Mouse (Mus musculus): ENCODE measurements around the gene Lmo7. TPM values are rescaled to one million over a fixed set of nuclear protein-coding genes. Genes with fewer than 3 reads are reported as not detected.

The Lmo7 gene
- polyA plus RNA-seq, 1 experiment from 2014 or later: 11.6 TPM

GRCm38 (mm10) chr14:101869661-101870060 lies 139.9 kb downstream of the Lmo7 start:
- H3K4me2 ChIP-seq (replicated peaks; ENCODE audit: low read depth, low read length): no peak overlapping the region
- no peaks in the 10 kb centered on the region for H3K36me3 ChIP-seq (ENCODE audit: control insufficient read depth, insufficient read depth, low read length)
- H3K27me3 ChIP-seq (ENCODE audit: control insufficient read depth, insufficient read depth, low read length): no peaks in the 10 kb centered on the region
- H3K27ac ChIP-seq (ENCODE audit: low read depth, low read length): no peak overlapping the region
- H3K4me1 ChIP-seq (ENCODE audit: control insufficient read depth, insufficient read depth, low read length): no peaks in the 10 kb centered on the region; the same call in 1 of the 2 replicates
- H3K4me3 ChIP-seq (ENCODE audit: low read length): no peak overlapping the region
- ATAC-seq (ENCODE audit: low FRiP score, low TSS enrichment): no peak
- 66% methylated on average over 4 of the region's 4 CpGs for WGBS
- H3K9me3 ChIP-seq (ENCODE audit: control insufficient read depth, low read length): no peaks in the 10 kb centered on the region
- no peak overlapping the region for H3K9ac ChIP-seq (ENCODE audit: low read depth, low read length)

- 74% methylated on average over 9 of the region's 9 CpGs for WGBS
- H3K27me3 ChIP-seq (ENCODE audit: control insufficient read depth, insufficient read depth, low read length): no peaks in the 10 kb centered on the region
- no peaks in the 10 kb centered on the region; the same call in 1 of the 2 replicates for H3K4me1 ChIP-seq (ENCODE audit: control insufficient read depth, insufficient read depth, low read length)
- no peaks in the 10 kb centered on the region for H3K36me3 ChIP-seq (ENCODE audit: control insufficient read depth, insufficient read depth, low read length)
- H3K4me3 ChIP-seq (ENCODE audit: low read length): no peak overlapping the region
- no peak overlapping the region for H3K9ac ChIP-seq (ENCODE audit: low read depth, low read length)
- ATAC-seq (ENCODE audit: low FRiP score, low TSS enrichment): no peak
- no peak overlapping the region for H3K4me2 ChIP-seq (replicated peaks; ENCODE audit: low read depth, low read length)
- H3K9me3 ChIP-seq (ENCODE audit: control insufficient read depth, low read length): no peaks in the 10 kb centered on the region
- H3K27ac ChIP-seq (ENCODE audit: low read depth, low read length): no peak overlapping the region
Observed at GRCm38 (mm10) chr14:101870171-101870902, 140.6 kb downstream of the Lmo7 start.

DNA sequence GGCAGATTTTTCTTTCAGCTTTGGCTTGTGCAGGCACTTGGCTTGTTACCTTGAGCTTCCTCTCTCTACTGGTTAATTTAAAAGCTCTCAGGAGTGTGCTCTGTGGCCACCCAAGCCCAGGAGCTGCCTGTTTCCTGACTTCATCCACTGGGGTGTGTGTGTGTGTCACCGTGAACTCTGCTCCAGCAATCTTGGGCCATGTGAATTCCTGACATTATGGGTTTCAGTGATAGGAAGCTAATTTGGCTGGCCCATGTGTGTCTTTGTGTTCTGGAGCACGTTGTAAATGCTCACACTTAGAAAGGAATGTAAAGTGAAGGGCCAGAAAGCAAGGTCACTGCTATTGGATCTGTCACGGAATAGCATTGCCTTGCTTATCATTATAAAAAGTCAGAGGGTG lies 143.1 kb downstream of the Lmo7 start:
- H3K4me1 ChIP-seq (ENCODE audit: control insufficient read depth, insufficient read depth, low read length): no peaks in the 10 kb centered on the region; the same call in 1 of the 2 replicates
- no peaks in the 10 kb centered on the region for H3K9me3 ChIP-seq (ENCODE audit: control insufficient read depth, low read length)
- H3K36me3 ChIP-seq (ENCODE audit: control insufficient read depth, insufficient read depth, low read length): no peaks in the 10 kb centered on the region
- WGBS: 63% methylated on average over 3 of the region's 3 CpGs
- ATAC-seq (ENCODE audit: low FRiP score, low TSS enrichment): no peak
- no peak overlapping the region for H3K9ac ChIP-seq (ENCODE audit: low read depth, low read length)
- no peak overlapping the region for H3K4me2 ChIP-seq (replicated peaks; ENCODE audit: low read depth, low read length)
- H3K27ac ChIP-seq (ENCODE audit: low read depth, low read length): no peak overlapping the region
- no peak overlapping the region for H3K4me3 ChIP-seq (ENCODE audit: low read length)
- H3K27me3 ChIP-seq (ENCODE audit: control insufficient read depth, insufficient read depth, low read length): no peaks in the 10 kb centered on the region

DNA sequence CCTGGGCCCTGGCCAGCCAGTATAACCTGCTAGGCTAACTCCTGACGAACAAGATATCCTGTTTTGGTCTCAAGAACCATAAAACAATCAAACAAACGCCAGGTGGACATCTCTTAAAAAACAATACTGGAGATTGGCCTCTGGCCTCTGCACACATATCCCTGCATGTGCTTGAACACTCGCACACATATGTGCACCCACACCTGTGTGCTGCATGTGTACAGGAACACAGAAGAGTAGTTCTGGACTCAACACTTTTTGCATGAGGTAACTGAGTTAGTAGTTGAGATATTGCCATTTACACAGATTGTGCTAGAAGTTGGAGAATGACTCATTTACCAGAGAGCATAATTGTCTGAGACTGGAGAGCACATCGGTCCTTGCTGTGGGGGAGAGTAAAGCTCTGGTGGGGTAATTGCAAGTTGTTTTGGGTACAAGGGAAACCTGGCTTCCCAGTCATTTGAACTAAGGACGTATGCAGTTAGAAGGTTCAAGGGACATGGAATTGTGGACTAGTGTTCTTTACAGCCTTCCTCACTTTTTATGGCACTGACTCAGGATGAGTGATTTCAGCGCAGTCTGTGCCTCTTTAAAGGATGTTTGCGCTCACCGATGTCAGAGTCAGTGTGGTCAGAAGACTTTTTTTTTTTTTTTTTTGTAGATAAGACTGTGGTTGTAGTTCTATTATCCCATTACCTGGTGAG lies 148.7 kb downstream of the Lmo7 start:
- Histone ChIP-seq H3K4me1 (ENCODE audit: control insufficient read depth, insufficient read depth, low read length) (no peaks in the 10 kb centered on the region), H3K27me3 (ENCODE audit: control insufficient read depth, insufficient read depth, low read length) (no peaks in the 10 kb centered on the region), H3K9me3 (ENCODE audit: control insufficient read depth, low read length) (no peaks in the 10 kb centered on the region), H3K27ac (ENCODE audit: low read depth, low read length) (no peak overlapping the region), H3K4me3 (ENCODE audit: low read length) (no peak overlapping the region), H3K4me2 (replicated peaks; ENCODE audit: low read depth, low read length) (no peak overlapping the region), H3K36me3 (ENCODE audit: control insufficient read depth, insufficient read depth, low read length) (no peaks in the 10 kb centered on the region), H3K9ac (ENCODE audit: low read depth, low read length) (no peak overlapping the region)
- no peak for ATAC-seq (ENCODE audit: low FRiP score, low TSS enrichment)
- 30% methylated on average over 8 of the region's 8 CpGs for WGBS

GRCm38 (mm10) chr14:101879050-101879694 lies 149.4 kb downstream of the Lmo7 start:
- no peak for ATAC-seq (ENCODE audit: low FRiP score, low TSS enrichment)
- Histone ChIP-seq H3K4me2 (replicated peaks; ENCODE audit: low read depth, low read length) (no peak overlapping the region), H3K36me3 (ENCODE audit: control insufficient read depth, insufficient read depth, low read length) (no peaks in the 10 kb centered on the region), H3K27me3 (ENCODE audit: control insufficient read depth, insufficient read depth, low read length) (no peaks in the 10 kb centered on the region), H3K9ac (ENCODE audit: low read depth, low read length) (no peak overlapping the region), H3K4me1 (ENCODE audit: control insufficient read depth, insufficient read depth, low read length) (no peaks in the 10 kb centered on the region), H3K27ac (ENCODE audit: low read depth, low read length) (no peak overlapping the region), H3K4me3 (ENCODE audit: low read length) (no peak overlapping the region), H3K9me3 (ENCODE audit: control insufficient read depth, low read length) (no peaks in the 10 kb centered on the region)
- WGBS: 35% methylated on average over 7 of the region's 7 CpGs

GRCm38 (mm10) chr14:101882966-101883365 lies 153.2 kb downstream of the Lmo7 start:
- no peak overlapping the region for H3K4me2 ChIP-seq (replicated peaks; ENCODE audit: low read depth, low read length)
- no peak overlapping the region for H3K9ac ChIP-seq (ENCODE audit: low read depth, low read length)

DNA sequence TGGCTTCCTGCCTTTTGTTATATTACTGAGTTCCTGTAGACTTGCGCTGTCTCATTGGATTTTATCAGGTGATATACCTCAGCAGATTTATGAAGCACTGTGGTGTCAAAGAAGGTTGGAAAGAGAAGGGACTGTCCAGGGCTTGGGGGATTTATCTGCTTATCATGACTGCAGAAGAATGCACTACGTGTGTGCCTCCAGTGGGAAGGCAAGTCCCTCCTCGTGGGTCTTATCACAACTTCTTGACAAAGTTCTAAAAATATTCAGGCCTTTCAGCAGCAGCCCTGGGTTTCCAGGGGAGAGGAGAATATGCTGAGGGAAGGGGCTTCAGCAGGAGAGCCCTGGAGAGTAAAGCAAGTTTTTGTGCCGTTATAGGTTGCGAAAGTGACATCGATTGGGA lies 154.0 kb downstream of the Lmo7 start:
- no peak overlapping the region for H3K9ac ChIP-seq (ENCODE audit: low read depth, low read length)
- ATAC-seq (ENCODE audit: low FRiP score, low TSS enrichment): no peak
- H3K4me1 ChIP-seq (ENCODE audit: control insufficient read depth, insufficient read depth, low read length): no peaks in the 10 kb centered on the region
- no peaks in the 10 kb centered on the region for H3K9me3 ChIP-seq (ENCODE audit: control insufficient read depth, low read length)
- H3K4me2 ChIP-seq (replicated peaks; ENCODE audit: low read depth, low read length): no peak overlapping the region
- no peak overlapping the region for H3K4me3 ChIP-seq (ENCODE audit: low read length)
- H3K27ac ChIP-seq (ENCODE audit: low read depth, low read length): no peak overlapping the region
- no peaks in the 10 kb centered on the region for H3K36me3 ChIP-seq (ENCODE audit: control insufficient read depth, insufficient read depth, low read length)
- no peaks in the 10 kb centered on the region for H3K27me3 ChIP-seq (ENCODE audit: control insufficient read depth, insufficient read depth, low read length)
- 86% methylated on average over 6 of the region's 6 CpGs for WGBS

More at GRCm38 (mm10) chr14:101882966-101883365, 153.2 kb downstream of the Lmo7 start:
- H3K27ac ChIP-seq (ENCODE audit: low read depth, low read length): no peak overlapping the region
- no peaks in the 10 kb centered on the region for H3K9me3 ChIP-seq (ENCODE audit: control insufficient read depth, low read length)
- no peaks in the 10 kb centered on the region for H3K36me3 ChIP-seq (ENCODE audit: control insufficient read depth, insufficient read depth, low read length)
- no peaks in the 10 kb centered on the region for H3K4me1 ChIP-seq (ENCODE audit: control insufficient read depth, insufficient read depth, low read length)
- no peak for ATAC-seq (ENCODE audit: low FRiP score, low TSS enrichment)
- no peaks in the 10 kb centered on the region for H3K27me3 ChIP-seq (ENCODE audit: control insufficient read depth, insufficient read depth, low read length)
- H3K4me3 ChIP-seq (ENCODE audit: low read length): no peak overlapping the region
- 15% methylated on average over 5 of the region's 5 CpGs for WGBS

DNA sequence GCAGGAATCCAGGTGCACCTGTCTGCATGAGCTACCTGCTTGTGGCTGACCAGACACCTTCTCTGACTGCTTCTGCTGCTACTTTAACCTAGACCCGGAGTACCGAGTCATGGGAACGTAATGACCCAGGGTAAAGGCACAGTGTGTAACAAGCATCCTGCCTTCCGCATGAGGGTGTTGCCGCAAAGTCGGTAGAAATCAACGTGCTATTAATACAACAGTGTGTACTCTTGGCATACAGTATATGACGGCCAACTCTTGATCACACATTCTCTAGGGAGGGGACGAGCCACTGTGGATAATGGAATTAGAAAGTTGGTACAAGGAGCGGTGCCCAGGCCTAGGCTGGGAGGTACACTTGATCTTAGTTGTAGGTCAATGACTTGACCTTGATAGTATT lies 156.6 kb downstream of the Lmo7 start:
- Histone ChIP-seq H3K4me1 (ENCODE audit: control insufficient read depth, insufficient read depth, low read length) (no peaks in the 10 kb centered on the region), H3K4me2 (replicated peaks; ENCODE audit: low read depth, low read length) (no peak overlapping the region), H3K9me3 (ENCODE audit: control insufficient read depth, low read length) (no peaks in the 10 kb centered on the region), H3K9ac (ENCODE audit: low read depth, low read length) (no peak overlapping the region), H3K27me3 (ENCODE audit: control insufficient read depth, insufficient read depth, low read length) (no peaks in the 10 kb centered on the region), H3K36me3 (ENCODE audit: control insufficient read depth, insufficient read depth, low read length) (no peaks in the 10 kb centered on the region), H3K27ac (ENCODE audit: low read depth, low read length) (no peak overlapping the region), H3K4me3 (ENCODE audit: low read length) (no peak overlapping the region)
- 95% methylated on average over 10 of the region's 10 CpGs for WGBS
- no peak; the same call in 1 of the 2 replicates for ATAC-seq (ENCODE audit: low FRiP score, low TSS enrichment)

All from kidney, embryonic 14.5 days (tissue).